In genomic region chr8:105426878-105427277, GRCm38 (mm10) we compare ENCODE assay signal across 30 mouse cellular contexts. TPM values are rescaled to one million over a fixed set of nuclear protein-coding genes. Genes with fewer than 3 reads are reported as not detected.
DNase-seq lines count a peak whose midpoint lies in the region; ATAC-seq and TF ChIP-seq lines count a peak whose summit lies in the region.
"Had no signal": no experiment of that assay in that cellular context is flagged by ENCODE, and none has a peak within 500 bp of the region (broad histone marks: within the 10 kb centered on the region; RNA-seq: fewer than 3 reads in every experiment).

No protein-coding gene starts in this region.

- ATAC-seq in liver, embryonic 12.5 days: no peak
- ATAC-seq: forebrain, embryonic 15.5 days; hindbrain, embryonic 16.5 days; intestine, embryonic 15.5 days; Patski had no signal

- H3K4me1 ChIP-seq in liver, adult 2 months (ENCODE audit: control insufficient read depth, insufficient read depth, low read length): 0 out of 2 replicates have a peak, but pooled peaks cover 3% of the 10 kb centered on the region
- H3K4me1 ChIP-seq in liver, embryonic 12.5 days: no peaks in the 10 kb centered on the region
- H3K4me1 ChIP-seq in lung, adult 2 months (ENCODE audit: control insufficient read depth, insufficient read depth, low read length): peaks cover 11% of the 10 kb centered on the region
- H3K4me1 ChIP-seq: embryonic facial prominence, embryonic 13.5 days; heart, embryonic 13.5 days; hindbrain, embryonic 10.5 days; intestine, embryonic 15.5 days had no signal

- 15% methylated on average over 6 of the region's 6 CpGs for WGBS in liver, adult 2 months
- WGBS in liver, embryonic 12.5 days (ENCODE audit: insufficient replicate concordance): 50% methylated on average over 6 of the region's 6 CpGs
- 32% methylated on average over 6 of the region's 6 CpGs for WGBS in lung, adult 2 months

- no peaks in the 10 kb centered on the region for H3K79me2 ChIP-seq in liver, adult 2 months (ENCODE audit: control insufficient read depth, insufficient read depth, low read length)

- no peak overlapping the region for H3K9ac ChIP-seq in liver, adult 2 months (ENCODE audit: low read depth, low read length)
- H3K9ac ChIP-seq in liver, embryonic 12.5 days: no peak overlapping the region
- H3K9ac ChIP-seq: embryonic facial prominence, embryonic 13.5 days; forebrain, embryonic 12.5 days; forebrain, embryonic 15.5 days; heart, embryonic 13.5 days; hindbrain, embryonic 13.5 days; intestine, embryonic 15.5 days had no signal

- peak; percentile 85 for DNase-seq in heart, adult 11 months
- no peak for DNase-seq in heart, postnatal 14 days
- peak; percentile 19 for DNase-seq in liver, adult 2 months (ENCODE audit: extremely low read depth, low read depth, low spot score)
- DNase-seq in lung, postnatal 36 days: peak; percentile 36
- DNase-seq in lung, adult 2 months: no peak
- DNase-seq in skeletal muscle tissue, adult 2 months (ENCODE audit: low read depth, low spot score): peak; percentile 12
- DNase-seq: adrenal gland, postnatal 10 days; adrenal gland, postnatal 36 days; B cell, adult 2 months; cerebellum, adult 11 months; cerebellum, adult 8-10 months; cerebellum, postnatal 10 days; cerebellum, postnatal 36 days; embryo, embryonic 11 days; gastrocnemius, postnatal 25 days; heart, postnatal 36 days had no signal

- intact Hi-C loops in heart, postnatal 14 days (cut with DNase I): no loop called here

- H3K4me3 ChIP-seq in liver, adult 2 months (ENCODE audit: insufficient read depth, low read depth, low read length): no peak overlapping the region
- no peak overlapping the region for H3K4me3 ChIP-seq in liver, embryonic 12.5 days
- no peak overlapping the region for H3K4me3 ChIP-seq in lung, adult 2 months (replicated peaks; ENCODE audit: extremely low read depth, low read depth, low read length)
- H3K4me3 ChIP-seq: embryonic facial prominence, embryonic 10.5 days; embryonic facial prominence, embryonic 13.5 days; erythroblast, embryonic 14.5 days; forebrain, embryonic 12.5 days; forebrain, embryonic 15.5 days; heart, embryonic 13.5 days; hindbrain, embryonic 10.5 days; hindbrain, embryonic 13.5 days; intestine, embryonic 15.5 days had no signal

- H3K36me3 ChIP-seq in liver, adult 2 months (ENCODE audit: control insufficient read depth, insufficient read depth, low read length): no peaks in the 10 kb centered on the region
- no peaks in the 10 kb centered on the region for H3K36me3 ChIP-seq in liver, embryonic 12.5 days
- H3K36me3 ChIP-seq: embryonic facial prominence, embryonic 10.5 days; embryonic facial prominence, embryonic 13.5 days; forebrain, embryonic 12.5 days; forebrain, embryonic 15.5 days; G1E; heart, embryonic 13.5 days; hindbrain, embryonic 10.5 days; hindbrain, embryonic 13.5 days; intestine, embryonic 15.5 days had no signal

- H3K27ac ChIP-seq in liver, adult 2 months (replicated peaks; ENCODE audit: insufficient read depth, low read depth, low read length): no peak overlapping the region
- H3K27ac ChIP-seq in liver, embryonic 12.5 days: no peak overlapping the region
- H3K27ac ChIP-seq: embryonic facial prominence, embryonic 10.5 days; embryonic facial prominence, embryonic 13.5 days; forebrain, embryonic 12.5 days; forebrain, embryonic 15.5 days; heart, embryonic 13.5 days; hindbrain, embryonic 10.5 days; hindbrain, embryonic 13.5 days; intestine, embryonic 15.5 days had no signal

- H3K9me3 ChIP-seq in liver, embryonic 12.5 days (replicated peaks): no peaks in the 10 kb centered on the region
- H3K9me3 ChIP-seq: embryonic facial prominence, embryonic 10.5 days; embryonic facial prominence, embryonic 13.5 days; forebrain, embryonic 12.5 days; forebrain, embryonic 15.5 days; G1E; heart, embryonic 13.5 days; hindbrain, embryonic 10.5 days; hindbrain, embryonic 13.5 days; intestine, embryonic 15.5 days had no signal

- no peak for TF ChIP-seq CTCF in liver, adult 2 months (IDR thresholded peaks at IDR 0.05; ENCODE audit: low read depth, low read length)
- no peak for TF ChIP-seq CTCF in lung, adult 2 months (IDR thresholded peaks at IDR 0.05; ENCODE audit: insufficient read depth, low read length)

- TF ChIP-seq POLR2A in liver, adult 2 months (IDR thresholded peaks at IDR 0.05; ENCODE audit: extremely low read depth, insufficient read depth, low read length): no peak
- TF ChIP-seq POLR2A in lung, adult 2 months (IDR thresholded peaks at IDR 0.05; ENCODE audit: borderline replicate concordance, extremely low read depth, low read depth, low read length): no peak

- H3K4me2 ChIP-seq in liver, embryonic 12.5 days: no peak overlapping the region
- H3K4me2 ChIP-seq: embryonic facial prominence, embryonic 13.5 days; forebrain, embryonic 12.5 days; forebrain, embryonic 15.5 days; heart, embryonic 13.5 days; hindbrain, embryonic 13.5 days; intestine, embryonic 15.5 days had no signal

- H3K27me3 ChIP-seq in liver, adult 2 months (ENCODE audit: control insufficient read depth, insufficient read depth, low read length): no peaks in the 10 kb centered on the region; the same call in 1 of the 2 replicates
- H3K27me3 ChIP-seq in liver, embryonic 12.5 days (replicated peaks): peaks cover 17% of the 10 kb centered on the region
- H3K27me3 ChIP-seq: embryonic facial prominence, embryonic 13.5 days; forebrain, embryonic 12.5 days; forebrain, embryonic 15.5 days; hindbrain, embryonic 13.5 days; intestine, embryonic 15.5 days had no signal

RNA-seq across cellular contexts. Expression of gene Lrrc36, which starts 13.5 kb away (rescaled TPM):
- total RNA-seq in heart, postnatal 14 days (2021): under 1 TPM; 0.68 to 0.86 TPM
- total RNA-seq in liver, adult 2 months (2014; rRNA removed): not detected in 2 replicates
- not detected in 2 replicates for polyA plus RNA-seq in liver, adult 2 months (2012; rRNA removed)
- 0.07 and 0.18 TPM in 2 replicates for polyA plus RNA-seq in liver, embryonic 12.5 days (2016; fragmentation: Nextera tagmentation; extraction: Ambion mirVana)
- polyA plus RNA-seq in lung, adult 2 months (2012; rRNA removed): 5.5 and 7.5 TPM in 2 replicates
- total RNA-seq: G1E had no signal
- polyA plus RNA-seq: embryonic facial prominence, embryonic 13.5 days; G1E; Patski had no signal

RNA-seq across cellular contexts. Expression of gene Kctd19, which starts 13.6 kb away (rescaled TPM):
- not detected for total RNA-seq in heart, postnatal 14 days (2021)
- total RNA-seq in liver, adult 2 months (2014; rRNA removed): not detected in 2 replicates
- not detected in 2 replicates for polyA plus RNA-seq in liver, adult 2 months (2012; rRNA removed)
- not detected in 2 replicates for polyA plus RNA-seq in liver, embryonic 12.5 days (2016; fragmentation: Nextera tagmentation; extraction: Ambion mirVana)
- 0.27 and 0.32 TPM in 2 replicates for polyA plus RNA-seq in lung, adult 2 months (2012; rRNA removed)
- total RNA-seq: adrenal gland, postnatal 36 days; G1E; gastrocnemius, postnatal 25 days had no signal
- polyA plus RNA-seq: cortical plate, adult 2 months; embryonic facial prominence, embryonic 13.5 days; erythroblast, embryonic 14.5 days; forebrain, embryonic 12.5 days; G1E; heart, embryonic 13.5 days; hindbrain, embryonic 13.5 days; hindbrain, embryonic 16.5 days; intestine, embryonic 15.5 days; Patski had no signal

RNA-seq across cellular contexts. Expression of gene Tppp3, which starts 44.4 kb away (rescaled TPM):
- 10 to 100 TPM; 47.7 to 50.1 TPM for total RNA-seq in heart, postnatal 14 days (2021)
- total RNA-seq in liver, adult 2 months (2014; rRNA removed): 0.47 and 0.65 TPM in 2 replicates
- polyA plus RNA-seq in liver, adult 2 months (2012; rRNA removed): 0.51 and 0.80 TPM in 2 replicates
- 1.2 and 1.4 TPM in 2 replicates for polyA plus RNA-seq in liver, embryonic 12.5 days (2016; fragmentation: Nextera tagmentation; extraction: Ambion mirVana)
- 785 and 816 TPM in 2 replicates for polyA plus RNA-seq in lung, adult 2 months (2012; rRNA removed)
- total RNA-seq: G1E had no signal
- polyA plus RNA-seq: G1E had no signal

RNA-seq across cellular contexts. Expression of gene Plekhg4, which starts 53.8 kb away (rescaled TPM):
- total RNA-seq in heart, postnatal 14 days (2021): not detected
- total RNA-seq in liver, adult 2 months (2014; rRNA removed): under 0.01 and 0.13 TPM in 2 replicates
- 0.09 TPM in 1 of 2 replicates, not detected in the other for polyA plus RNA-seq in liver, adult 2 months (2012; rRNA removed)
- not detected in 2 replicates for polyA plus RNA-seq in liver, embryonic 12.5 days (2016; fragmentation: Nextera tagmentation; extraction: Ambion mirVana)
- polyA plus RNA-seq in lung, adult 2 months (2012; rRNA removed): 0.25 and 0.36 TPM in 2 replicates
- total RNA-seq: heart, postnatal 36 days had no signal
- polyA plus RNA-seq: erythroblast, embryonic 14.5 days had no signal

Comparison
In these comparisons a context has a peak if more than half of its experiments do, and no peak if none do; other contexts are left out.
1. DNase-seq: peak in heart, adult 11 months (single experiment), liver, adult 2 months (single experiment), lung, postnatal 36 days (single experiment) and skeletal muscle tissue, adult 2 months (single experiment); none in heart, postnatal 14 days (0 of 2) and lung, adult 2 months (single experiment).
2. RNA of gene Tppp3, which starts 44.4 kb away (polyA plus RNA-seq): 785 to 816 TPM in lung, adult 2 months; 1.2 to 1.4 TPM in liver, embryonic 12.5 days and 0.51 to 0.80 TPM in liver, adult 2 months; every median in the first group is over 100 times any median in the second.